Mouse (Mus musculus): Measurements from ENCODE around the gene B430306N03Rik. TPM values are rescaled to one million over a fixed set of nuclear protein-coding genes. Genes with fewer than 3 reads are reported as not detected.
A peak's percentile ranks its signal among the peaks of the same experiment; 100 is the strongest.
"Not testable (repeated sequence)": the region's sequence is repeated elsewhere in the genome, so short reads cannot be mapped to it uniquely, and the experiment has no call there.

B430306N03Rik gene
- total RNA-seq, 2 experiments from 2014 or later = 0.17 to 0.41 TPM

DNA sequence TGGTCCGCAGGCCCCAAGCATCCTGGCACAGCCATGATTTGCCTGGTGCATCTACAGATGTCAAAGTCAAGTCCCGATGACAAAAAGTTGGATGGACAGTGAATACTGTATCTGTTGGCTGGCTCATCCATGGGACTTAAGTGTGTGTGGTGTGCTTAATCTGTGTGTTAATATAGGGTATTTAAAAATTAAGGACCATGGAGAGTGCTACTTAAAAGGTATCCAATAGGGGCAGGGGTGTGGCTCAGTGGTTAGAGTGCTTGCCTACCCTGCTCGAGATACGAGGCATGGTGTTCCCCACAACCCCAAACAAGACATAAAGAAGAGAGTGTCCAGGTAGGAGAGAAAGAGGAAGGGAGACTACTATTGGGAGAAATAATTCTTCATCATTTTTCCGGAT, 14.1 kb upstream of the B430306N03Rik start:
- intact Hi-C loops (cut with DNase I) = no loop called here

DNA sequence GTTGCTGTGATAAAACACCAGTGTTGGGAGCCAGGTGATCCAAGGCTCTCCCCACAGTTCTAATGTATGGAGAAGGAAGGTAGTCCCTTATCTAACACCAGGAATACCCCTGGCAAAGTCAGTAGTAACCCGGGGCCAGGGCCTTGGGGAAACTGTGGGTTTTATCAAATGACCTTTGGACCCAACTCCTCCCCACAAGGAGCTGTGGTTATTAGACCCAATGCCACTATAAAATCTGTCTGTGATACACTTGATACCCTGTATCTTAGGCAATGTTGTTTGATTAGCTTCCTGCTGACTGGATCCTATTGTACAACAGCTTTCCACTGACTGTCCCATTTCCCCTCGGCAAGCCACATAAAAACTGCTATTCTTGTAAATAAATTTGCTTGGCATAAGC, 3.8 kb upstream of the B430306N03Rik start:
- intact Hi-C loops (cut with DNase I) = loop anchor here (10.0 kb wide), 1 partner anchor 167 kb away; the partner anchor contains the start of gene 9830107B12Rik
- no peak for DNase-seq

More for the DNA sequence above, 14.1 kb upstream of the B430306N03Rik start:
- DNase-seq = no peak

DNA sequence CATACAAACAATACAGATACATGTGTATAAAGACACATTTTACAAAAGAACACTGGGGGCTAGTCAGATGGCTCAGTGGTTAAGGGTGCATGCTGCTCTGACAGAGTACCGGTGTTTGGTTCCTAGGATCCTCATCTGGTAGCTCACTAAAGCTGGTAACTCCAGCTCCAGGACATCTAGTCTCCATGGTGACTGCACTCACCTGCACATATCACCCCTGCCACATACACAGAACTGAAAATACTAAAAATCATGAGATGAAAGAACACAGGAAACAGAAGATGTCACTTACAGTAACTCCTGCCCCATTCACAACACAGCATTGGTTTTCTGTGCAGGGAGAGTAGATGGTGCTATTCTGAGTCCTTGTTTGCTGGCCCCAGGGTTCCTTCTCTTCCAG, 2.7 kb downstream of the B430306N03Rik start:
- DNase-seq = no peak
- intact Hi-C loops (cut with DNase I) = loop anchor here (10.0 kb wide), 1 partner anchor 174 kb away; the partner anchor contains the start of gene 9830107B12Rik

- DNase-seq = no peak
- intact Hi-C loops (cut with DNase I) = no loop called here
Measured at GRCm38 (mm10) chr17:48321279-48321678, 5.3 kb downstream of the B430306N03Rik start.

DNA sequence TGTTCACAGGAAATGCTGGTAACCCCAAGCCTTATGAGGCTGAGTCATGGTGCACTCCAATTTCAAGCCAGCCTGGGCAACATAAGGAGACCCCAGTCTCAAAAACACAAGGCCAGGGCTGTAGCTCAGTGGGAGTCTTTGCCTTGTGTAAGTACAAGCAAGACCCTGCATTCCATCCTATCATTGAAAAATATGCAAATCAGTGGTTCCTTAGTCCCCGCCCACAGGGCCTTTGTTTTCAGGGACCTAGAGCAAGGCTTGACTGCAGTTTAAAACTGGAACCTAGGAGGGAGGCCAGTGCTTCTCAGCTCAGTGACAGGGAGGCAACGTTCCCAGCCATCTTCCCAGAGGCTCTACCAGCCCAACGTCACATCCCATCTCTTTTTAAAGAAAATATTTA, 7.3 kb downstream of the B430306N03Rik start:
- intact Hi-C loops (cut with DNase I) = no loop called here
- no peak for DNase-seq

GRCm38 (mm10) chr17:48324258-48324657, 8.3 kb downstream of the B430306N03Rik start:
- intact Hi-C loops (cut with DNase I) = no loop called here
- no peak for DNase-seq

DNA sequence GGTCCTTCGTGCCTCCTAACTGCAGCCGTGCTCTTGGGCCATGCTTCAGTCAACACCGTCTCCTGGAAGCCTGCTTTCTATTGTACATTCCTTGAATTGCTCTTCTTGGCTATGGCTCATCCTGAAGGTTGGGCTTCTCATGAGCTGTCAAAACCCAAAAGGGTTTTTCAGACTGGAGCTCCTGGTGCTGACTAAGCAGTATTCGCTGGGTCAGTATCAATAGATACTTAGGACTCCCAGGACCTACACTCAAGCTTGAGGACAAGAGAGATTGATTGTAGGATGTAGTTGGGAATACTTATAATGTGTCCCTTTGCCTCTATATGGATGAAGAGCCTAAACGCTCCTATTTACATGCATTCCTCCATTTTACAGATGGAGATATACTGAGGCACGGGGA, 9.2 kb downstream of the B430306N03Rik start:
- DNase-seq = no peak
- intact Hi-C loops (cut with DNase I) = no loop called here

DNA sequence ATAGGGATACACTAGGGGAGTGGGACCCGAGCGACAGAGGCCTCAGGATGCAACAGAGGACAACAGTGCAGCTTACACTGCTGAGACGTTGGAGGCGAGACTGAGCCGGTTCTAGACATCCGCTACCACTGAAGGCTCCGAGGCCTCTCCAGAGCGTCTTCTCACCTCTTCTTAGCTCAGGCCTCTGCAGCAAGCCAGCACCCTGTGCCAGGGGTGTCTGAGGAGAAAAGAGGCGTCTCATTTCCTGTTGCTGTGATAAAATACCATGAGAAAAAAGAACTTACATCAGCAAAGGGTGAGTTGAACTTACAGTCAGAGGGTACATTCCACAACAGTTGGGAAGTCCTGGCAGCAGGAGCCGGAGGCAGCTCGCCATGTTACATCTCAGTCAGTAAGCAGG, 9.7 kb downstream of the B430306N03Rik start:
- intact Hi-C loops (cut with DNase I) = no loop called here

DNA sequence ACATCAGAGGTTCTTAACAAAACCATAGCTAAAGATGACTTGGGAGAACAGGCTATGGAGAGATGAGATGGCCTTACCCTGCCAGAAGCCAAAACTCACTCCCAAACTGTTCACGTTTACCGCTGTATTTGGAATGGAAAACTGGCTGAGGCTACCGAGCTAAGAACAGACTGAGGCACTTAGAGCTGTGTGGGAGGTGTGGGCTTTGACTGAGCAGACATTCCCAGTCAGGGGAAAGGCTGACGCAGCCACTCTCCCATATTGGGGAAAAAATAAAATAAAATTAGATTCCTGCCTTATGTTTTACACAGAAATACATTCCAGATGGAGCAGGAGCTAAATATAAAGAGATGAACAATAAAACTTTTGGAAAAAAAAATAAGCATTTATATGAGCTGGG, 10.7 kb downstream of the B430306N03Rik start:
- no peak for DNase-seq
- intact Hi-C loops (cut with DNase I) = no loop called here

More for the DNA sequence above, 9.7 kb downstream of the B430306N03Rik start:
- no peak for DNase-seq

DNA sequence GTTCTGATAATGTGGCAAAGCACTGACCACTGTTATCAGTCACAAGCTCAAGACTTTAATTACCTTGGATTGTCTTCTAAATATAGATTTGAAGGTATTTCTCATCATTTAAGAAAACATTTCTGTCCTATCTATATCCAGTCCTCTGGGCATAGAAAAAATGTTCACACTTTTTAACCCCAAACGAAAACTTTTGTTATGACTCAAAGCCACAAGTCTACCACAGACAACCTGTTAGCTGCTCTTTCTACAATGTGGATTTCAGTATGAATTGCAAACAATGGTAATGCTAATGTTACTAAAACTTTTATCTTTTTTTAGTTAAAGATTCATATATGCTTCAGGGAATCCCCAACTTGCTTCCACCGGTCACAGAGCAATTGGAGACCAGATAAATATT, 16.6 kb downstream of the B430306N03Rik start:
- intact Hi-C loops (cut with DNase I) = loop anchor here (10.0 kb wide), 1 partner anchor 538 kb away; no protein-coding TSS in a partner anchor
- no peak for DNase-seq

DNA sequence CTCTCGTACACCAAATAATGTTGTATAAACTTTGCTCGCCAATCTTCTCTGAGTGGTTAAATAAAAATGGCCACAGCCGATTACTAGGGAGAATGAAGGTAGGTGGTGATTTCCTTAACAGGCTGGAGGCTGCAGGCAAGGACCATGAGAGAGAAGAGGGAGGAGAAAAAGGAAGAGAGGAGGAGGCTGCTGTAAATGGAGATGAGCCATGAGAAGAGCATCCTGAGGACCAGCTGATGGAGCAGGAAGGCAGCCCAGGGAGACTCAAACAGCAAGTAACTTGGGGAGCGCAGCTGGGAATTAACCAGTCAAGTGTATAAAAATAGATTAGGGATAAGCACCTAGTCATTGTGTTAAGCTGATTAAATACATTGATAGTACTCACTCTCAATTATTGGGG, 18.2 kb downstream of the B430306N03Rik start:
- DNase-seq = no peak
- intact Hi-C loops (cut with DNase I) = loop anchor here (10.0 kb wide), 1 partner anchor 539 kb away; no protein-coding TSS in a partner anchor

GRCm38 (mm10) chr17:48336857-48337256, 20.9 kb downstream of the B430306N03Rik start:
- DNase-seq = peak; percentile 85 to 89
- intact Hi-C loops (cut with DNase I) = loop anchor here (1.0 to 10.0 kb wide), 2 partner anchors 62 to 542 kb away; no protein-coding TSS in a partner anchor

DNA sequence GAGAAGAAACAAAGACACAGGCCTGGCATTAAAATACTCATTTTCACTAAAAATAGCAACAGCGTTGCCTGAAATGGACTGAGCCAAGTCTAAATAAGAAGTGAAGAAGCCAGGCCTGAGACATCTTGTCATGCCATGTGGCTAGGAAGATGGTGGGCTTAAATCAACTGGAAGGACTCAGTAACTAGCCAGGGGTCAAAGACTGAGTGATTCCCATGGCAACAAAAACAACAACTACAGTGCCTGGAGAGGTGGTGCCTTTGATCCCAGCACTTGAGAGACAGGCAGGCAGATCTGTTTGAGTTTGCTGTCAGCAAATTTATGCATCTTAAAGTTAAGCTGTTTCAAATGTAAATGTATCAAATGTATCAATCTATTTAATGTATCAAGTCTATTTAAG, 24.3 kb downstream of the B430306N03Rik start:
- intact Hi-C loops (cut with DNase I) = no loop called here
- no peak for DNase-seq

GRCm38 (mm10) chr17:48341947-48342346, 26.0 kb downstream of the B430306N03Rik start:
- intact Hi-C loops (cut with DNase I) = no loop called here
- DNase-seq = no peak

- intact Hi-C loops (cut with DNase I) = no loop called here
- DNase-seq = no peak
Measured at GRCm38 (mm10) chr17:48343065-48343464, 27.1 kb downstream of the B430306N03Rik start.

DNA sequence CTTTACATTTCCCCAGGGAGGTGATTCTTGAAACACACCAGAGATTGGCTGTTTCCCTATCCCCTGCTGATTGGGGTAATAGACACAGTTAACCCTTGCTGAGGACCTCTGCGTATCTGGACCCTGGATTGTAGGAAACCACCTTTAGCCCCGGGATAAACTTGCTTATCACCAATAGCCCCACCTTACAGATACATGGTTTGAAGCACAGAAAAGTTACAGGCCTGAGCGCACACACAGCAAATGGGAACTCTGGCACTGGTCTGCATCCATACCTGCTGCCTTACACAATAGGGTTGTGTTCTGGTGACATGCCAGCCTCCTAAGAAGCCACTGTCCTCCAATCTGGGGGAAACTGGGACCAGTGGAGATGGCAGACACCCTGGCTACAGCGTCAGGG, 29.9 kb downstream of the B430306N03Rik start:
- intact Hi-C loops (cut with DNase I) = no loop called here
- DNase-seq = no peak

- intact Hi-C loops (cut with DNase I) = no loop called here
- no peak for DNase-seq
Measured at GRCm38 (mm10) chr17:48346231-48346630, 30.3 kb downstream of the B430306N03Rik start, which contains the start of gene Trem2. Gene Trem2, plus strand, starts transcription at chr17:48346401.

- intact Hi-C loops (cut with DNase I) = no loop called here
Measured at GRCm38 (mm10) chr17:48346834-48347233, 30.9 kb downstream of the B430306N03Rik start.

GRCm38 (mm10) chr17:48347287-48347686, 31.3 kb downstream of the B430306N03Rik start:
- intact Hi-C loops (cut with DNase I) = no loop called here
- no peak for DNase-seq

More at GRCm38 (mm10) chr17:48346834-48347233, 30.9 kb downstream of the B430306N03Rik start:
- DNase-seq = no peak

DNA sequence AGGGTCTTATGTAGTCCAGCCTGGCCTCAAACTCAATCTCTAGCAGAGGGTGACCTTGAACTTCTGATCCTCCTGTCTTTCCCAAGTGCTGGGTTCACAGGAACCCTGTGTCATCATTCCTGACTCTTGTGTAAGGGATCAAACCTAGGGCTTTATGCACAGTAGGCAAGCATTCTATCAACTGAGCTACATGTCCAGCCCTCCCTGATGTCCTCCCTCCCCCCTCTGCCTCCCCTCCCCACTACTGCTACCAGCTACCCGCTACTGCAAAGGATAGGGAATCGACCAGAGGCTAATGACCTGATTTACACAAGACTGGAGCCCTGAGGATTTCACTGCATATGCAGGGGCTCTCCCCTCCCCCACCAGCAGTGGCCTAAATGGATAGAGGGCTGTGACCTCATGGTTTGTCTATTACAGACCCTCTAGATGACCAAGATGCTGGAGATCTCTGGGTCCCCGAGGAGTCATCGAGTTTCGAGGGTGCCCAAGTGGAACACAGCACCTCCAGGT, 34.8 kb downstream of the B430306N03Rik start:
- intact Hi-C loops (cut with DNase I) = no loop called here
- DNase-seq = no peak

DNA sequence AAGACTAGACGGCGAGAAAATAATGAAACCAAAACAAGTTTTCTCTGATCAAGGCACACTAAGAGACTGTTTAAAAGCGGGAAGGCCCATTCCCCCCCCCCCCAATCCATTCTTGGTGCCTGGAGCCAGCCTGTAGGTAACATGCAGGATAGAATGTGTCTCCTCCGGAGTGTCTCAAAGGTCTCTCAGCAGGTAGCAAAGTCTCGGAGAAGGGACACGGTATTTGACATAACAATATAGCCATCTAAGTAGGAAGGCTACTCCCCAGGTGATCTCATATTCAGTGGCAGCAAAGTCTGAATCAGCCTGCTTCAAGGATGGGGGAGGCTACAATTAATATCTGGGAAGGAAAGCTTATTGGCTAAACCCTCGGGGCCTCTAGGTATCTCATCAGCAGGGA, 37.0 kb downstream of the B430306N03Rik start:
- intact Hi-C loops (cut with DNase I); DNase-seq: not testable (repeated sequence)

GRCm38 (mm10) chr17:48355822-48356221, 39.9 kb downstream of the B430306N03Rik start:
- no peak for DNase-seq
- intact Hi-C loops (cut with DNase I) = no loop called here

DNA sequence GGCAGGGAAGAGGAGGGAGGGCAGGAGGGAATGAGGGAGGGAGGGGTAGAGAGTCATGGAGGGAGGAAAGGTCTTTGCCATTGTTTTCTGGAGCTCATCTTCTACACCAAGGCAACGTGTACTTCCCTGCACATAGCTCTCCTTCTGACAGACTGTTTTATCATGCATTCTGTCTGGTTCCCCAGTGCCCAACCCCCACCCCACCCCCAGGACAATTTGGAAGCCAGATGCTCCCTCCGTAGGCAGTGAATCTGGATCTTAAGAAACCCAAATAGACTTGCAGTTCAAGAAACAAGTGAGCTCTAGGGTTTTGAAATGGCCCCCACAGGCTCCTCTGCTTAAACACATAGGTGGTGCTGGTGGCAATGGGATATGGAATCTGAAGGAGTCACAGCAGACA, 42.0 kb downstream of the B430306N03Rik start:
- intact Hi-C loops (cut with DNase I) = no loop called here
- DNase-seq = no peak
